Mouse (Mus musculus) kidney, adult 9 months (tissue): ENCODE results near the gene Olfr1131.
"Not testable (repeated sequence)": the region's sequence is repeated elsewhere in the genome, so short reads cannot be mapped to it uniquely, and the experiment has no call there.

Source experiments
- DNase-seq: peaks from one replicate; pipeline ENCODE4 v3.0.0; 2022

Gene Olfr1131

DNA sequence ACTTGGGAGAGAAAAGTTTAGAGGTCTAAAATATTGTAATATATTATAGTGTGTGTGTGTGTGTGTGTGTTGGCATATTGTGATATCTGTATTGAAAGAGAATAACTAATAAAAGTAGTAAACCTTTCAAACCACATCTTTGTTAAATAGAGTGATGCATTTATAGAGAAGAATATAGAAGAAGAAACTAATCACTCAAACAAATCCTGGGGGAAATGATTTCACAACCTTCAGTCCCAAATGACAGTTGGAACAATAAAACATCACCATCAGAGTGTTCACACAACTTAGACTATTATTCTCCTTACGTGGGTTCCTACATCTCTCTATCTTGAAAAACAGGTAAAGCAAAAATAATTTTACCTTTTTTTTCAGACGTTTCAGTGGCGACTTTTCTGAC, at the start of gene Olfr1131:
Gene Olfr1131, plus strand, starts transcription at position 301 of the 400 bp plus-strand sequence.
- DNase-seq: no peak

DNA sequence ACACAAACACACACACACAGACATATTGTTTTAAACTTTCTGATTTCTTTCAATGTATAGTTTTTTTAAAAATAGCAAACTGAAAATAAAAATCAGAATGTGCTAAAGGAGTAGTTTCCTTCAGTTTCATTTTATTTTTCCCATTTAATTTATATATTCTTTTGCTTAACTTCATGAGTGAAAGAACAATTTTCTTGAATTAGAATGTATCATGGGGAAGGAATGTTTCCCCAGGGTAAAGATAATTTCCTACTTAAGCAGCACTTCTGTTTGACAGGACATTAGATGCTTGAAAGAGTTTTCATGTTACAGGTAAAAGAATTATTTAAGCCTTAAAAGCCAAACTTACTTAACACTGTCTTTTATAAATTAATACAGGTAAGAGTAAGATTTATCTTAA, 21.0 kb upstream of the Olfr1131 start, which contains the start of gene Olfr1130:
Gene Olfr1130, plus strand, starts transcription at position 301 of the 400 bp plus-strand sequence.
- not testable (repeated sequence) for DNase-seq

DNA sequence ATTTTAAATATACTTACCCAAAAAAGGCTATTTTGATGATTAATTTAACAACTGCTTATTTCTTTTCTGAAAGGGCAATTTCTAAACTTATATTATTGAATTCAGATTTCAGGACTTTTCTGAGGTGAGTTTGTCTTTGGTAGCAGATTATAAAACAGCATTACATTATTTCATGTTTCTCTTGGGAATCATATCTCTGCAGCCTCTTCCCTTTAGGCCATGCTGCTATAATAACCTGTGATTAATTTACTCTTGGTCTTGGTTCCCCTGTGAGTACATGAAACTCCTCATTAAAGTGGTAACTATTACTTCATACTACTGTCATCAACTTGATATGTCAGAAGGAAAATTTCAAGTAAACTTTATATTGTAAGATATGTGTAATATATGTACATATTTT, 10.5 kb downstream of the Olfr1131 start, which contains the start of gene Olfr1132:
Gene Olfr1132, minus strand, starts transcription at position 101 of the 400 bp plus-strand sequence.
- no peak for DNase-seq

DNA sequence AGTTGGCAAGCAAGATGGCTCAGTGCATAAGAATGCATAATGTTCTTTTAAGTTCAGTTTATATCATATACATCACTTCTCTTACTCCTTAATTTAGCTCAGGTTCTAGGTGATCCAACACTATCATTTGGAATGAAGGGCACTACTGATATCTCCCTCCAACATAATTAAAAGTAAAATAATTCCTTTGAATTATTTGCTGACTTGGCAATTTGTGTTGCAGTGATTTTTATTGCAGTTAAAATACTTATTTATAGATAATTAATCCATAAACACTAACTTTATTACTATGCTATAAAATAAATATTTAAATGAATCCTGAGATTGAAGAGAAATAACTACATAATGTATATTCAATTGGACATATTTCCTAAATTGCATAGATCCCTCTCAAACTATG, 15.5 kb downstream of the Olfr1131 start:
- no peak for DNase-seq

DNA sequence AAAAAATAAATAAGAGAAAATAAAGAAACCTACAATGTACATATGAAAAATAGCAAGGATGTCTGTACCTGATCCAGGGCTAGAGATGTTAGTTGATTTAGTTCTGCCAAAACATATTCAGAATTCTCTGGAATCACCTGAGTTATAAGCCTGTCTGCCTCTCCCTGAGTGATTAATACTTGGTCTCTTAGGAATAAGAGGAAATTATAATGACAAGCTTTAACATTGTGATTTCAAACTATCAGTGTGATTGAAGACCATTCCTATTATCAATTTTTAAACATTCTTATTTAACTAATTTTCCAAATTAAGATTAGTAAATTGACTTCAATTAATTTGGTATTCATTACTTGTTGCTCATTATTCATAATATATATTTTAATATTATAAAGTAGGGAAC, 20.4 kb downstream of the Olfr1131 start, which contains the start of gene Olfr1133:
Gene Olfr1133, minus strand, starts transcription at position 101 of the 400 bp plus-strand sequence.
- no peak for DNase-seq

DNA sequence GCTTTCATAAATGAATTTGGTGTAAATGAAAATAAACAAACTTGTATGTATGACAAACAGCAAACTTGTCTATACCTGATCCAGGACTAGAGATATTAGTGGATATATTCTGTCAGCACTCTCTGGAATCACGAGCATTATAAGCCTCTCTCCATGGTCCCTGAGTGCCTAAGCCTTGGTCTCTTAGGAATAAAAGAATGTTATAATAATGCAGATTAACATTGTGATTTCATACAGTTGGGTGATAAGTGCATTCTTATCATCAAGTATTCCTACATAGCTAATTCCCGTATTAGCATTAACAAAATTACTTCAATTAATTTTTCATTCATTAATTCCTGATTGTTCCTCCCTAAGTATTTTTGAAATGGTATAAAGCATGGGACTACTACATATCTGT, 31.5 kb downstream of the Olfr1131 start, which contains the start of gene Olfr1134:
Gene Olfr1134, minus strand, starts transcription at position 101 of the 400 bp plus-strand sequence.
- no peak for DNase-seq

DNA sequence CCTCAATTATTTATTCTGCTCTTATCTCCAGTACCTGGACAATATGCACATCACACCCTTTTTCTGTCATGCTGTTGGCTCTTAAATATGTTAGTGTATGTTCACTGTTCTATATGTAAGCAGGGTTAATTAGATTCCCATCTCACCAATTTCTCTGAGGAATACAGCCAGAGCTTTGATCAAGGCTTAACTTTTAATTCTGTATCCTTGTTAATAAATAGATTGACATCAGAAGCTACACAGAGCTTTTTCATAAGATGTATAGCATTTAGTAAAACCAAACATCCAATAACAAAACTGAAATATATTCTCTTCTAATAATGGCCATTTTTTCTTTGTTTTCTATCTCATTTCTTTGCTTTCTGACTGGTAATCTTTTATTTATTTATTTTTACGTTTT, 46.7 kb downstream of the Olfr1131 start, which contains the start of gene Olfr1135:
Gene Olfr1135, minus strand, starts transcription at position 101 of the 400 bp plus-strand sequence.
- no peak for DNase-seq
